Mouse (Mus musculus): ENCODE measurements around the gene Pipox. TPM values are rescaled to one million over a fixed set of nuclear protein-coding genes. Genes with fewer than 3 reads are reported as not detected.
A peak's percentile ranks its signal among the peaks of the same experiment; 100 is the strongest.

Pipox gene
- total and polyA plus RNA-seq, 2 experiments from 2014 or later = 4.2 to 6.8 TPM

GRCm38 (mm10) chr11:77923285-77923684 lies 29.4 kb upstream of the Pipox start:
- Histone ChIP-seq H3K9ac (no peak overlapping the region), H3K4me3 (ENCODE audit: low read depth, low read length) (no peak overlapping the region), H3K4me2 (ENCODE audit: low read depth) (no peak overlapping the region), H3K36me3 (ENCODE audit: insufficient read depth) (no peaks in the 10 kb centered on the region), H3K27ac (ENCODE audit: low read depth, low read length) (no peak overlapping the region), H3K4me1 (ENCODE audit: insufficient read depth) (peaks cover 11% of the 10 kb centered on the region; the same call in 1 of the 2 replicates), H3K27me3 (ENCODE audit: insufficient read depth, low read length) (no peaks in the 10 kb centered on the region), H3K9me3 (ENCODE audit: low read length) (no peaks in the 10 kb centered on the region)
- 66% methylated on average over 4 of the region's 4 CpGs for WGBS
- DNase-seq = no peak
- TF ChIP-seq CTCF (IDR thresholded peaks at IDR 0.05; ENCODE audit: low read depth) = no peak
- ATAC-seq = no peak

GRCm38 (mm10) chr11:77917166-77917565 lies 23.3 kb upstream of the Pipox start:
- ATAC-seq = no peak
- no peaks in the 10 kb centered on the region for H3K27me3 ChIP-seq (ENCODE audit: insufficient read depth, low read length)
- H3K9ac ChIP-seq = no peak overlapping the region
- H3K4me2 ChIP-seq (ENCODE audit: low read depth) = no peak overlapping the region
- DNase-seq = no peak
- H3K36me3 ChIP-seq (ENCODE audit: insufficient read depth) = no peaks in the 10 kb centered on the region
- 0 out of 2 replicates have a peak, but pooled peaks cover 3% of the 10 kb centered on the region for H3K4me1 ChIP-seq (ENCODE audit: insufficient read depth)
- no peak overlapping the region for H3K27ac ChIP-seq (ENCODE audit: low read depth, low read length)
- H3K4me3 ChIP-seq (ENCODE audit: low read depth, low read length) = no peak overlapping the region
- WGBS = 56% methylated on average over 10 of the region's 10 CpGs
- H3K9me3 ChIP-seq (ENCODE audit: low read length) = no peaks in the 10 kb centered on the region
- TF ChIP-seq CTCF (IDR thresholded peaks at IDR 0.05; ENCODE audit: low read depth) = no peak

GRCm38 (mm10) chr11:77916741-77917140 lies 22.8 kb upstream of the Pipox start:
- TF ChIP-seq CTCF (IDR thresholded peaks at IDR 0.05; ENCODE audit: low read depth) = no peak
- no peak overlapping the region for H3K4me3 ChIP-seq (ENCODE audit: low read depth, low read length)
- ATAC-seq (no peak), DNase-seq (no peak)
- H3K9ac ChIP-seq = no peak overlapping the region
- no peak overlapping the region for H3K27ac ChIP-seq (ENCODE audit: low read depth, low read length)
- no peaks in the 10 kb centered on the region for H3K27me3 ChIP-seq (ENCODE audit: insufficient read depth, low read length)
- no peak overlapping the region for H3K4me2 ChIP-seq (ENCODE audit: low read depth)
- WGBS = 87% methylated on average over 4 of the region's 4 CpGs
- 0 out of 2 replicates have a peak, but pooled peaks cover 3% of the 10 kb centered on the region for H3K4me1 ChIP-seq (ENCODE audit: insufficient read depth)
- H3K9me3 ChIP-seq (ENCODE audit: low read length) = no peaks in the 10 kb centered on the region
- H3K36me3 ChIP-seq (ENCODE audit: insufficient read depth) = no peaks in the 10 kb centered on the region

GRCm38 (mm10) chr11:77914598-77915260 lies 20.8 kb upstream of the Pipox start:
- H3K4me1 ChIP-seq (ENCODE audit: insufficient read depth) = peaks cover 5% of the 10 kb centered on the region; the same call in 1 of the 2 replicates
- no peaks in the 10 kb centered on the region for H3K27me3 ChIP-seq (ENCODE audit: insufficient read depth, low read length)
- no peak for DNase-seq
- ATAC-seq = peak; percentile 53; the same call in 1 of the 2 replicates
- H3K9me3 ChIP-seq (ENCODE audit: low read length) = no peaks in the 10 kb centered on the region
- H3K4me3 ChIP-seq (ENCODE audit: low read depth, low read length) = no peak overlapping the region
- H3K4me2 ChIP-seq (ENCODE audit: low read depth) = peak overlapping the region; percentile 43
- H3K36me3 ChIP-seq (ENCODE audit: insufficient read depth) = no peaks in the 10 kb centered on the region
- WGBS = 7% methylated on average over 32 of the region's 32 CpGs
- H3K9ac ChIP-seq = peak overlapping the region; percentile 41
- no peak for TF ChIP-seq CTCF (IDR thresholded peaks at IDR 0.05; ENCODE audit: low read depth)
- H3K27ac ChIP-seq (ENCODE audit: low read depth, low read length) = no peak overlapping the region

GRCm38 (mm10) chr11:77913505-77913904 lies 19.6 kb upstream of the Pipox start:
- Histone ChIP-seq H3K27ac (ENCODE audit: low read depth, low read length) (no peak overlapping the region), H3K36me3 (ENCODE audit: insufficient read depth) (no peaks in the 10 kb centered on the region), H3K9ac (no peak overlapping the region), H3K4me2 (ENCODE audit: low read depth) (no peak overlapping the region), H3K27me3 (ENCODE audit: insufficient read depth, low read length) (no peaks in the 10 kb centered on the region), H3K4me1 (ENCODE audit: insufficient read depth) (peaks cover 12% of the 10 kb centered on the region), H3K4me3 (ENCODE audit: low read depth, low read length) (no peak overlapping the region), H3K9me3 (ENCODE audit: low read length) (no peaks in the 10 kb centered on the region)
- WGBS = 84% methylated on average over 6 of the region's 6 CpGs
- TF ChIP-seq CTCF (IDR thresholded peaks at IDR 0.05; ENCODE audit: low read depth) = no peak
- ATAC-seq (no peak), DNase-seq (no peak)

GRCm38 (mm10) chr11:77909776-77910175 lies 15.9 kb upstream of the Pipox start:
- WGBS = 19% methylated on average over 6 of the region's 6 CpGs
- DNase-seq = no peak
- H3K4me3 ChIP-seq (ENCODE audit: low read depth, low read length) = no peak overlapping the region
- TF ChIP-seq CTCF (IDR thresholded peaks at IDR 0.05; ENCODE audit: low read depth) = no peak
- H3K27me3 ChIP-seq (ENCODE audit: insufficient read depth, low read length) = no peaks in the 10 kb centered on the region
- ATAC-seq = 0 out of 2 replicates have a peak, but pooled peaks have one; percentile 4
- peak overlapping the region; percentile 62; the same call in 1 of the 2 replicates for H3K27ac ChIP-seq (ENCODE audit: low read depth, low read length)
- no peaks in the 10 kb centered on the region for H3K9me3 ChIP-seq (ENCODE audit: low read length)
- H3K4me2 ChIP-seq (ENCODE audit: low read depth) = no peak overlapping the region
- 0 out of 2 replicates have a peak overlapping the region, but pooled peaks have one; percentile 14 for H3K9ac ChIP-seq
- peaks cover 21% of the 10 kb centered on the region for H3K4me1 ChIP-seq (ENCODE audit: insufficient read depth)
- no peaks in the 10 kb centered on the region for H3K36me3 ChIP-seq (ENCODE audit: insufficient read depth)

GRCm38 (mm10) chr11:77909376-77909775 lies 15.5 kb upstream of the Pipox start:
- H3K4me1 ChIP-seq (ENCODE audit: insufficient read depth) = peaks cover 18% of the 10 kb centered on the region
- no peak for TF ChIP-seq CTCF (IDR thresholded peaks at IDR 0.05; ENCODE audit: low read depth)
- no peak for DNase-seq
- H3K9ac ChIP-seq = 0 out of 2 replicates have a peak overlapping the region, but pooled peaks have one; percentile 14
- ATAC-seq = peak; percentile 30
- 26% methylated on average over 5 of the region's 5 CpGs for WGBS
- no peak overlapping the region for H3K4me2 ChIP-seq (ENCODE audit: low read depth)
- no peaks in the 10 kb centered on the region for H3K9me3 ChIP-seq (ENCODE audit: low read length)
- no peaks in the 10 kb centered on the region for H3K36me3 ChIP-seq (ENCODE audit: insufficient read depth)
- no peak overlapping the region for H3K4me3 ChIP-seq (ENCODE audit: low read depth, low read length)
- peak overlapping the region; percentile 62; the same call in 1 of the 2 replicates for H3K27ac ChIP-seq (ENCODE audit: low read depth, low read length)
- no peaks in the 10 kb centered on the region for H3K27me3 ChIP-seq (ENCODE audit: insufficient read depth, low read length)
